Mouse (Mus musculus) ES-Bruce4 (cell line): ENCODE results near the gene Myh2.

Source experiments
- CTCF ChIP-seq: IDR thresholded peaks from one replicate; pipeline ENCODE4 v1.8.1; 2011; ENCODE audit warnings: low read depth, low read length
- EP300 ChIP-seq: IDR thresholded peaks from 2 replicates; pipeline ENCODE4 v1.6.1; 2011; ENCODE audit warnings: low read depth, low read length; ENCODE audit not compliant: insufficient read depth
- POLR2A ChIP-seq: IDR thresholded peaks from one replicate; pipeline ENCODE4 v1.8.1; 2011; ENCODE audit warnings: low read length; ENCODE audit not compliant: insufficient read depth

DNA sequence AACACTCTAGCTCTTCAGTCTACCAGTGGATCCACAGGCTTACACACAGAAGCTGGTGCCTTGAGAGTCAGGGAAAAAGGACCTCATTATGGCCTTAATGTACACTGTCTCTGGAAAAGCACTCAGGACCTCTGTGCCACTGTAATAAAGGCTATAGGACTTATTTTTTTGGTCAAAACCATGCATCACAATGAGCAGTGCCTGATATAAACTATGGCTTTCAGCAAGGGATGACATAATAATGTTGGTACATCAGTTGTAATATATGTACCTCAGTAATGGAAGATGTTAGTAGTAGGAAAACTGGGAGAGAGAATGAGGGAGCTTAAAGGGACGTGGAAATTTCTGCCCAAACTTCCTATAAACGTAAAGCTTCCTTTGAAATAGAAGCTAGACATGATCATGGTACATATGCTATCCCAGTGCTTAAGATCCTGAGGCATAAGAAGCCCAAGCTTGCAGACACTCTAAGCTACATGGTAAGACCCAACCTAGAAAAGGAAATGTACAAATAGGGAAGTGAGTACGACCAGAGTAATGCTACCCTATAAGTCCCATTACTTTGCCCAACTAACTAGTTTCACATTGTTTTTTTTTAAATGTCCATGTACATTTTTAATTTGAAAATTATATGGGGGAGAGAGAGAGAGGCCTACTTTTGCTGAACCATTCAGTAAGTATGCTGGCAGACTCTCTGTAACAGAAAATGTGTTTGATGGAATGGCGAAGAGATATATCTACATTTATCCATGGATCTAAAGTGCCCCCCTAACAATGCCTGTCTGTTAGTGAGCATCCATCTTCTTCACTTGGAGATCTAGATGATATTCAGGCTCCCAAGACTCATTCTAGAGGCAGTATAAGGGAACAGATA, 24.2 kb upstream of the Myh2 start:
- TF ChIP-seq POLR2A: no peak
- no peak for TF ChIP-seq CTCF
- no peak for TF ChIP-seq EP300
